Mouse (Mus musculus): ENCODE data around the gene C1ra. TPM values are rescaled to one million over a fixed set of nuclear protein-coding genes. Genes with fewer than 3 reads are reported as not detected.
"Not testable (repeated sequence)": the region's sequence is repeated elsewhere in the genome, so short reads cannot be mapped to it uniquely, and the experiment has no call there.

Gene C1ra
- total RNA-seq, 2 experiments from 2014 or later = 7.4 to 10.5 TPM

- intact Hi-C loops (cut with DNase I) = no loop called here
- H3K27ac ChIP-seq = no peak overlapping the region
- H3K4me3 ChIP-seq = no peak overlapping the region
- no peak for TF ChIP-seq CTCF (IDR thresholded peaks at IDR 0.05)
- no peak for DNase-seq
These were observed 15.7 kb downstream of the C1ra start for GRCm38 (mm10) chr6:124527881-124528280.

- H3K27ac ChIP-seq = no peak overlapping the region
- intact Hi-C loops (cut with DNase I) = no loop called here
- TF ChIP-seq CTCF (IDR thresholded peaks at IDR 0.05) = no peak
- no peak for DNase-seq
- no peak overlapping the region for H3K4me3 ChIP-seq
These were observed 18.9 kb downstream of the C1ra start for GRCm38 (mm10) chr6:124531077-124531476.

GRCm38 (mm10) chr6:124536125-124536829 lies 24.1 kb downstream of the C1ra start:
- intact Hi-C loops (cut with DNase I); H3K4me3 ChIP-seq; DNase-seq; H3K27ac ChIP-seq: not testable (repeated sequence)

- intact Hi-C loops (cut with DNase I) = loop anchor here (5.0 kb wide), 1 partner anchor 49 kb away; the partner anchor contains the start of gene C1rl
- peak overlapping the region; percentile 61 for H3K4me3 ChIP-seq
- H3K27ac ChIP-seq, DNase-seq: not testable (repeated sequence)
These were observed 29.0 kb downstream of the C1ra start for GRCm38 (mm10) chr6:124541176-124541575.

- intact Hi-C loops (cut with DNase I) = loop anchor here (5.0 kb wide), 1 partner anchor 50 kb away; the partner anchor contains the start of gene C1rl
- peak; percentile 64 for TF ChIP-seq CTCF (IDR thresholded peaks at IDR 0.05)
- peak within 1 kb of the TSS; percentile 64 for H3K27ac ChIP-seq
- peak; percentile 64 for DNase-seq
- H3K4me3 ChIP-seq = peak within 1 kb of the TSS; percentile 61
These were observed 30.1 kb downstream of the C1ra start, which contains the start of gene C1s1 for GRCm38 (mm10) chr6:124542284-124542683. Gene C1s1, minus strand, starts transcription at chr6:124542359.

- intact Hi-C loops (cut with DNase I) = loop anchor here (5.0 kb wide), 1 partner anchor 52 kb away; the partner anchor contains the start of gene C1rl
- no peak overlapping the region for H3K4me3 ChIP-seq
- peak; percentile 18; the same call in 1 of the 2 replicates for TF ChIP-seq CTCF (IDR thresholded peaks at IDR 0.05)
- H3K27ac ChIP-seq = no peak overlapping the region
- no peak for DNase-seq
These were observed 32.3 kb downstream of the C1ra start for GRCm38 (mm10) chr6:124544466-124544865.

- intact Hi-C loops (cut with DNase I) = no loop called here
- no peak for TF ChIP-seq CTCF (IDR thresholded peaks at IDR 0.05)
- DNase-seq = no peak
- Histone ChIP-seq H3K4me3 (no peak overlapping the region), H3K27ac (no peak overlapping the region)
These were observed 33.2 kb downstream of the C1ra start for GRCm38 (mm10) chr6:124545425-124545824.

GRCm38 (mm10) chr6:124547979-124548378 lies 35.8 kb downstream of the C1ra start:
- H3K27ac ChIP-seq; DNase-seq; intact Hi-C loops (cut with DNase I); H3K4me3 ChIP-seq: not testable (repeated sequence)

- no peak overlapping the region for H3K27ac ChIP-seq
- H3K4me3 ChIP-seq = no peak overlapping the region
- DNase-seq = no peak
- TF ChIP-seq CTCF (IDR thresholded peaks at IDR 0.05) = no peak
- intact Hi-C loops (cut with DNase I) = no loop called here
These were observed 36.9 kb downstream of the C1ra start for GRCm38 (mm10) chr6:124549023-124549550.

- intact Hi-C loops (cut with DNase I) = no loop called here
- no peak overlapping the region for H3K27ac ChIP-seq
- no peak overlapping the region for H3K4me3 ChIP-seq
- DNase-seq = no peak
- no peak for TF ChIP-seq CTCF (IDR thresholded peaks at IDR 0.05)
These were observed 40.6 kb downstream of the C1ra start for GRCm38 (mm10) chr6:124552766-124553165.

GRCm38 (mm10) chr6:124555956-124556355 lies 43.8 kb downstream of the C1ra start:
- H3K4me3 ChIP-seq; intact Hi-C loops (cut with DNase I); H3K27ac ChIP-seq; DNase-seq: not testable (repeated sequence)

- not testable (repeated sequence) for H3K4me3 ChIP-seq, DNase-seq, H3K27ac ChIP-seq
- intact Hi-C loops (cut with DNase I) = loop anchor here (10.0 kb wide), 1 partner anchor 174 kb away; the partner anchor contains the start of gene Ptpn6
These were observed 49.0 kb downstream of the C1ra start for GRCm38 (mm10) chr6:124561156-124561555.

GRCm38 (mm10) chr6:124561611-124562010 lies 49.4 kb downstream of the C1ra start:
- H3K27ac ChIP-seq, H3K4me3 ChIP-seq, DNase-seq: not testable (repeated sequence)
- intact Hi-C loops (cut with DNase I) = loop anchor here (10.0 kb wide), 1 partner anchor 173 kb away; the partner anchor contains the start of gene Ptpn6

All from gastrocnemius, adult 2 months (tissue).